Mouse (Mus musculus) neural tube, embryonic 11.5 days (tissue): ENCODE measurements around the gene Mettl26. TPM values are rescaled to one million over a fixed set of nuclear protein-coding genes. Genes with fewer than 3 reads are reported as not detected.

Source experiments
- ATAC-seq: fragments of 200-750 bp; cut with Nextera tagmentation; 2 replicates; pipeline ENCODE4 v1.8.0; 2017; ENCODE audit warnings: moderate number of reproducible peaks, mild to moderate bottlenecking, moderate TSS enrichment, moderate library complexity; ENCODE audit not compliant: insufficient read depth, low FRiP score, low TSS enrichment
- DNase-seq: peaks from one replicate; pipeline ENCODE4 v3.0.0-alpha.2; 2015; ENCODE audit warnings: low spot score
- H3K27ac ChIP-seq: fragments of 300-500 bp; sonication (generic); 2 replicates; pipeline ENCODE4 v1.5.1; 2014; ENCODE audit warnings: low read depth, mild to moderate bottlenecking, low read length
- H3K27me3 ChIP-seq: fragments of 300-500 bp; sonication (generic); 2 replicates; pipeline ENCODE4 v1.6.1; 2014; ENCODE audit warnings: mild to moderate bottlenecking, low read length, mixed read lengths; ENCODE audit not compliant: control insufficient read depth, insufficient read depth
- H3K36me3 ChIP-seq: fragments of 300-500 bp; sonication (generic); 2 replicates; pipeline ENCODE4 v1.6.1; 2014; ENCODE audit warnings: mild to moderate bottlenecking, low read length, moderate library complexity, mixed read lengths; ENCODE audit not compliant: control insufficient read depth, insufficient read depth
- H3K4me1 ChIP-seq: fragments of 300-500 bp; sonication (generic); 2 replicates; pipeline ENCODE4 v1.6.1; 2014; ENCODE audit warnings: low read length, mixed read lengths; ENCODE audit not compliant: control insufficient read depth, insufficient read depth
- H3K4me2 ChIP-seq: fragments of 300-500 bp; sonication (generic); 2 replicates; pipeline ENCODE4 v1.6.1; 2014; ENCODE audit warnings: low read depth, mild to moderate bottlenecking, moderate library complexity
- H3K4me3 ChIP-seq: fragments of 300-500 bp; sonication (generic); 2 replicates; pipeline ENCODE4 v1.5.1; 2014; ENCODE audit warnings: low read depth, low read length
- H3K9ac ChIP-seq: fragments of 300-500 bp; sonication (generic); 2 replicates; pipeline ENCODE4 v1.6.1; 2014; ENCODE audit warnings: mild to moderate bottlenecking, low read length
- H3K9me3 ChIP-seq: fragments of 300-500 bp; sonication (generic); 2 replicates; pipeline ENCODE4 v1.6.1; 2016; ENCODE audit warnings: low read length; ENCODE audit not compliant: control insufficient read depth
- whole genome bisulfite sequencing: fragments of 180-500 bp; shearing (Covaris S2); extraction: QIAGEN DNeasy Blood & Tissue Kit; methylation state at CpG from one replicate; pipeline ENCODE4 v1.1.7; 2014; 5-methylcytosine and 5-hydroxymethylcytosine counted together
- microRNA-seq: library from miRNA; unstranded; fragments of <30 nt; microRNA quantifications from one replicate; pipeline ENCODE4, GENCODE M21; 2016
- polyA plus RNA-seq: library from polyadenylated mRNA; unstranded; fragments of >200 nt; fragmentation: Nextera tagmentation; extraction: Ambion mirVana; gene quantifications from 2 replicates; pipeline ENCODE4 v1.2.1, GENCODE M21; 2014

Mettl26 gene
- polyA plus RNA-seq, 1 experiment from 2014 or later: 58.8 TPM

DNA sequence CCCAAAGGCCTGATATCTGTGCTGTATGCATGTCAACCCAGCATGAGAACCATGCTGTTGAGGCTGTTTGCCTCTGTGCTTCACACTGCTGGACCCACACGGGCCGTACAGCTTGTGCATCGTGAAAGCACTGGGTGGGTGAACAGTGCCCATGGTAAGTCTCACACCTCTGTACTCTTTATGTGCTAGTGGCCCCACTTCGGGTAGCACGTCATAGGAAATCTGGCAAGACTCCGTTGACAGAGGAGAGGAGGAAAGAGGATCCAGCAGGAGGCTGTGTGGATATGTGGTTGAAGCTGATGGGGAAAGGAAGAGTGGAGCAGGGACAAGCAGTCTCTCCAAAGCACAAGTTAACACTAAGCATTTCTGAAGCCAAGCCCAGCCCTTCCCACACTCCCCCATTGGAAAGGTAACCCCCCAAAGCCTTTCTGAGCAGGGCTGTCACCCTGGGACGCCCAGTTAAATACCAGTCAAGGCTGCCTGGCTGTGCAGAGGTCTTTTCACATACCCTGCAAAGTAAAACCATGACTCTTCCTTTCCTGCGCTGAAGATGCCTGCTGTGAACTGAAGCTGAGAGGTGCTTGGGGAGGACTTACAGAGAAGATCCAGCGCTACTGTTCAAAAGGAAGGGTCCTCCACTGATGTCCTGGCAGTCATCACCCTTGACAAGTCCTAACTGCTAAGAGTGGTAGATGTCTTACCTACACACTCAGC, 43.3 kb downstream of the Mettl26 start:
- H3K4me2 ChIP-seq: peak overlapping the region; percentile 95
- H3K27me3 ChIP-seq: no peaks in the 10 kb centered on the region
- no peak overlapping the region for H3K27ac ChIP-seq
- peaks cover 15% of the 10 kb centered on the region for H3K4me1 ChIP-seq
- H3K9me3 ChIP-seq: no peaks in the 10 kb centered on the region
- H3K36me3 ChIP-seq: no peaks in the 10 kb centered on the region
- 86% methylated on average over 9 of the region's 9 CpGs for WGBS
- peak overlapping the region; percentile 80 for H3K9ac ChIP-seq
- DNase-seq (no peak), ATAC-seq (no peak)
- peak overlapping the region; percentile 94 for H3K4me3 ChIP-seq

DNA sequence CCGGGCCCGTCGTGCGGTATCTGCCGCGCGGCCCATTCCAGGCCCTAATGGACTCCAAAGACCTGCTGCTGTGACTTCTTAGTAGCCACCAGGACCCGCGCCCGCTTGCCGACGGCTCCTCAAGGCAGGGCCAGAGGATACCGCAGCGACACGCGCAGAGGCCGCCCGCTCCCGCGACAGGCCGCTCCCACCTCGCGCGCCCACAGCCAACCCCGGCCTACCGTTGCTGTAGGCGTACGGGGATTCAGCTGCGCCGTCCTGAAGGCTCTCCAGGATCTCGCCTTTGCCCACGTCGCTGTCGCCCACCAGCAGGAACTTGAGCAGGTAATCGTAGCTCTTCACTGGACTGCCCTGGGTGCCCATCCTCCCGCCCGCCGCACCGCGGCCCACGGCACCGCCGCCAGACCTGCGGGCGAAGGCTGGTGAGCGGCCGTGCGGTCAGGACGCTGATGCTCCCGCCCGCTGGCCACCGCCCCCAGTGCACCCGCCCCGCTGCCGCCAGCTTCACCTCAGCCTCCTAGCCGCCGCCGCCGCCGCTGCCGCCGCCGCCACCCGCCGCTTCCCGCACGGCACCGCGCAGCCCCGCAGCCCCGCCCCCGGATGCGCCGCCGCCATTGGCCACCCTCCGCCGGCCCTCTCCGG, 44.4 kb downstream of the Mettl26 start, which contains the start of gene Rab40c:
Gene Rab40c, minus strand, starts transcription at position 584 of the 642 bp plus-strand sequence.
- peak within 1 kb of the TSS; percentile 80 for H3K9ac ChIP-seq
- no peaks in the 10 kb centered on the region for H3K9me3 ChIP-seq
- H3K4me1 ChIP-seq: peaks cover 15% of the 10 kb centered on the region
- peak; percentile 45 for DNase-seq
- H3K4me2 ChIP-seq: peak within 1 kb of the TSS; percentile 95
- H3K27me3 ChIP-seq: no peaks in the 10 kb centered on the region
- peak within 1 kb of the TSS; percentile 89 for H3K27ac ChIP-seq
- WGBS: under 1% methylated on average over 58 of the region's 78 CpGs
- no peaks in the 10 kb centered on the region for H3K36me3 ChIP-seq
- peak; percentile 5; the same call in 1 of the 2 replicates for ATAC-seq
- peak within 1 kb of the TSS; percentile 94 for H3K4me3 ChIP-seq

DNA sequence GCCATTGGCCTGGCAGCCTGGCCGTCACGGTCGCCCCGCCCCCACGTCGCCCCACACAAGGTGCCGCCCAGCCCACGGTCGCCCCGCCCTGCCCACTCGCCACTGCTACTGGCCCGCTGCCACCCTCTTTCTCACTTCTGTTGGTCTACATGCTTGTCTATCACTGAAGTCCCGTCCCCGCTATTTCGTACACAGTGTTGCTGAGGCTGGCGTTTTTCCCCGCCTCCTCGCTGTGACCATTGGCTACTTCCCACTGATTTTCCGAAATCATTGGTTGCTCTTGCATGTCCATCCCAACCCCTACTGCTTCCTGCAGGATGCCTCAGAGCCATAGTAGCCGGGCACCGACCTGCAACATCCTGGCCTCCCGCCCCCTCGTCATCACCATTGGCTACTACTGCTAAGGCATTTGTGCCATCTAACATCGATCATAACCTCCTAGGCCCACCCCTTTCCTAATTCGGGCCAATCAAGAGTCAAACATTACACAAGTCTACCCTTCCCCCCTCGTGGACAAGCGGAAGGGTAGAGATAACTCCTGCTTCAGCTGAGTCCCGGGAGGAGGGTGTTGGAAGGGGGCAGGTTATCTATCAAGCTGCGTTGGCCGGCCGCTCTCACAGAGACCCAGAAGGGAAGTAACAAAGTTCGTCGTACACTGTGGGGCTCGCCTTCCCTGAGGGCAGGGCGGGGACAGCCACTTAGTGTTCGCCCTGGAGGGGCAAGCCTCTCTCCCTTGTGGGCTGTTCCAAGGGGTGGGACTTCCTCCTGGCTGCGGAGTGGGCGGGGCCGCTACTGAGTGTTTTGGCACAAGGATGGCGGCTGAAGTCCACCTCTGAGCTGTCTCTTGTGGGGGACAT, 45.1 kb downstream of the Mettl26 start:
- ATAC-seq (peak; percentile 98), DNase-seq (peak; percentile 99)
- Histone ChIP-seq H3K9ac (peak overlapping the region; percentile 63), H3K9me3 (no peaks in the 10 kb centered on the region), H3K27ac (peak overlapping the region; percentile 89), H3K4me1 (peaks cover 15% of the 10 kb centered on the region), H3K4me2 (peak overlapping the region; percentile 95), H3K36me3 (no peaks in the 10 kb centered on the region), H3K4me3 (peak overlapping the region; percentile 94), H3K27me3 (no peaks in the 10 kb centered on the region)
- WGBS: 0% methylated on average over 34 of the region's 40 CpGs

DNA sequence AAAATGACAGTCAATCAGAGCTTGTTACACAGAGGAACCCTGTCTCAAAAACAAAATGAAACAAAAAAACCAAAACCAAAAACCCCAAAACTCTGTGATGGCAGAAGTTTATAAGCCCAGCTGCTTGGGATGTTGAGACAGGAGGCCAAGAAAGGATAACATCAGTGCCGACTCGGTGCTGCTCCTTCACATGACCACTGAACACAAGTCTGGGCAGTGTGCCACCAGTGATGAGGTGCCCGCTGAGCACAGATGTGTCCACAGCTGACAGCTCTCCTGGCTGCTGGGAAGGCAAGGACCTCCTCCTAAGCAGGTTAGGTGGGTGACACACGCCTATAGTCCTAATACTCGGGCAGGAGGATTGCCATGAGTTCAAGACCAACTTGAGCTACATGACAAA, 47.2 kb downstream of the Mettl26 start:
- Histone ChIP-seq H3K27ac (no peak overlapping the region), H3K4me2 (no peak overlapping the region), H3K4me1 (peaks cover 15% of the 10 kb centered on the region), H3K9ac (no peak overlapping the region), H3K27me3 (no peaks in the 10 kb centered on the region), H3K36me3 (peaks cover 2% of the 10 kb centered on the region; the same call in 1 of the 2 replicates), H3K9me3 (no peaks in the 10 kb centered on the region), H3K4me3 (no peak overlapping the region)
- WGBS: 89% methylated on average over 5 of the region's 5 CpGs
- peak; percentile 2 for DNase-seq
- ATAC-seq: no peak

DNA sequence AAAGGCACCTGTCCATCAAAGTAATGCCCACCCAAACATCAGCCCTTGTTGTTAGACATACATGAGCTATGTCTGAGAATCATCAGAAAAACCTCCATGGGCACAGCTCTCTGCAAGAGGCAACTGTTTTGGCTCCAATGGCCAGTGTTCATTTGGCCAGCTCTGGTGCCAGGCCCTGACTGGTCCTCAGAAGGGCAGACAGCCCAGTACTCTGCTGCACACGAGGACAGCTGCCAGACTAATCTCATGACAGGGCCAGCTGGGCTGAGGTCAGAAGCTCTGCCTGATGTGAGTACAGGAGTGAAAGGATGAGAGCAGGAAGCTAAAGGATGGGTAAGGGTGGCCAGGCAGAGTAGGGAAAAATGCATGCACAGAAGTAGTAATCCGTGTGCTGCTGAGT, 50.5 kb downstream of the Mettl26 start:
- H3K36me3 ChIP-seq: peaks cover 16% of the 10 kb centered on the region
- WGBS: 75% methylated on average over 2 of the region's 2 CpGs
- H3K27me3 ChIP-seq: no peaks in the 10 kb centered on the region
- H3K4me1 ChIP-seq: peaks cover 5% of the 10 kb centered on the region; the same call in 1 of the 2 replicates
- ATAC-seq (no peak), DNase-seq (peak; percentile 2)
- no peak overlapping the region for H3K4me2 ChIP-seq
- no peak overlapping the region for H3K4me3 ChIP-seq
- H3K9me3 ChIP-seq: no peaks in the 10 kb centered on the region
- no peak overlapping the region for H3K9ac ChIP-seq
- H3K27ac ChIP-seq: no peak overlapping the region

Small RNA genes lying within 50 kb of the gene (microRNA-seq; reads per million reads assigned to microRNA genes)
- not detected for gene Mir3082

Other genes with a start within 250 kb of the Mettl26 start
- gene Gng13, start 157.9 kb upstream of the Mettl26 start, polyA plus RNA-seq: 2.8 and 3.3 TPM in 2 replicates
- gene Chtf18, start 147.7 kb upstream of the Mettl26 start, polyA plus RNA-seq: 20.3 and 22.5 TPM in 2 replicates
- gene Rpusd1, start 147.4 kb upstream of the Mettl26 start, polyA plus RNA-seq: 21.5 and 22.9 TPM in 2 replicates
- 0.13 TPM in 1 of 2 replicates, not detected in the other for gene Mslnl, start 139.0 kb upstream of the Mettl26 start, polyA plus RNA-seq
- 0.42 TPM in 1 of 2 replicates, not detected in the other for gene Msln, start 120.7 kb upstream of the Mettl26 start, polyA plus RNA-seq
- 22.9 and 27.8 TPM in 2 replicates for gene Narfl, start 101.3 kb upstream of the Mettl26 start, polyA plus RNA-seq
- gene Haghl, start 89.4 kb upstream of the Mettl26 start, polyA plus RNA-seq: 74.6 and 77.3 TPM in 2 replicates
- gene Ccdc78, start 88.5 kb upstream of the Mettl26 start, polyA plus RNA-seq: 0.15 and 0.34 TPM in 2 replicates
- 65.7 and 66.6 TPM in 2 replicates for gene Fam173a, start 82.2 kb upstream of the Mettl26 start, polyA plus RNA-seq
- 0.78 TPM in 1 of 2 replicates, not detected in the other for gene AC134908.4, start 79.4 kb upstream of the Mettl26 start, polyA plus RNA-seq
- gene Metrn, start 77.9 kb upstream of the Mettl26 start, polyA plus RNA-seq: 29.4 and 38.8 TPM in 2 replicates
- gene Fbxl16, start 66.0 kb upstream of the Mettl26 start, polyA plus RNA-seq: 13.2 and 14.7 TPM in 2 replicates
- 29.2 and 31.8 TPM in 2 replicates for gene Wdr24, start 51.4 kb upstream of the Mettl26 start, polyA plus RNA-seq
- 52.1 and 55.6 TPM in 2 replicates for gene Jmjd8, start 46.2 kb upstream of the Mettl26 start, polyA plus RNA-seq
- gene Stub1, start 41.7 kb upstream of the Mettl26 start, polyA plus RNA-seq: 327 and 334 TPM in 2 replicates
- 4.3 and 4.4 TPM in 2 replicates for gene Rhbdl1, start 37.8 kb upstream of the Mettl26 start, polyA plus RNA-seq
- gene Gm20683, start 33.3 kb upstream of the Mettl26 start, polyA plus RNA-seq: 1.2 and 2.9 TPM in 2 replicates
- 8.6 and 10.5 TPM in 2 replicates for gene Rhot2, start 30.2 kb upstream of the Mettl26 start, polyA plus RNA-seq
- gene Wdr90, start 13.6 kb upstream of the Mettl26 start, polyA plus RNA-seq: 17.8 and 20.3 TPM in 2 replicates
- gene Mcrip2, start 6.3 kb upstream of the Mettl26 start, polyA plus RNA-seq: 8.2 and 8.7 TPM in 2 replicates
- 1.2 and 1.7 TPM in 2 replicates for gene Wfikkn1, start 5.8 kb downstream of the Mettl26 start, polyA plus RNA-seq
- 23.6 and 25.9 TPM in 2 replicates for gene Rab40c, start 44.7 kb downstream of the Mettl26 start, polyA plus RNA-seq
- 51.6 and 60.9 TPM in 2 replicates for gene Pigq, start 69.9 kb downstream of the Mettl26 start, polyA plus RNA-seq
- gene Nhlrc4, start 69.9 kb downstream of the Mettl26 start, polyA plus RNA-seq: 0.11 and 0.38 TPM in 2 replicates
- gene A930017K11Rik, start 77.5 kb downstream of the Mettl26 start, polyA plus RNA-seq: not detected in 2 replicates
- gene Capn15, start 110.7 kb downstream of the Mettl26 start, polyA plus RNA-seq: 21.0 and 23.3 TPM in 2 replicates
- gene Rab11fip3, start 194.5 kb downstream of the Mettl26 start, polyA plus RNA-seq: 24.4 and 24.8 TPM in 2 replicates
- gene Decr2, start 215.3 kb downstream of the Mettl26 start, polyA plus RNA-seq: 16.5 and 22.9 TPM in 2 replicates
- 66.9 and 68.2 TPM in 2 replicates for gene Nme4, start 220.5 kb downstream of the Mettl26 start, polyA plus RNA-seq
- gene Tmem8, start 238.2 kb downstream of the Mettl26 start, polyA plus RNA-seq: 1.1 and 1.3 TPM in 2 replicates
- gene Mrpl28, start 248.4 kb downstream of the Mettl26 start, polyA plus RNA-seq: 240 and 252 TPM in 2 replicates